In the genomic region with DNA sequence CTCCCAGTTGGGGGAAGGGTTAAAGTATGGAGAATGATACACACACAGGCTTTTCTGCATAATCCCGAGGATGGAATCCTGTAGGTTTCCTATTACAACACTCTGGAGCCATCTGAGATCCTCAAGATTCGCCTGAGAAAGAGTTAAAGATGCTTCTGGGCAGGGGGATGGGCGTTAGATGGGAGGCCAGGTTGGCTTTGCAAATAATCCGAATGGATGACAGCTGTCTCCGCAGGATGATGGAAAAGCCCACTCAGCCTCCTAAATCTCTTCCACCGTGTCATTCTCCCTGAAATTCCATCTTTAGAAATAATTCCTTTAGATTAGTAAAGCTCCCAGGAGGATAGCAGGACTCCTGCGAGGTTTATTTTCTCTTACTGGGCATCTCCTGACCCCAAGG, we compare ENCODE assay signal across 9 mouse cellular contexts. TPM values are rescaled to one million over a fixed set of nuclear protein-coding genes. Genes with fewer than 3 reads are reported as not detected.
A peak's percentile ranks its signal among the peaks of the same experiment; 100 is the strongest.
DNase-seq lines count a peak whose midpoint lies in the region; ATAC-seq and TF ChIP-seq lines count a peak whose summit lies in the region.
"Had no signal": no experiment of that assay in that cellular context is flagged by ENCODE, and none has a peak within 500 bp of the region (broad histone marks: within the 10 kb centered on the region; RNA-seq: fewer than 3 reads in every experiment).

No protein-coding gene starts in this region.

- H3K4me1 ChIP-seq in heart, embryonic 10.5 days, result peaks cover 20% of the 10 kb centered on the region
- H3K4me1 ChIP-seq in bone marrow, adult 2 months (ENCODE audit: control insufficient read depth, insufficient read depth, low read length), result peaks cover 2% of the 10 kb centered on the region; the same call in 1 of the 2 replicates
- H3K4me1 ChIP-seq in hindbrain, embryonic 12.5 days, result peaks cover 14% of the 10 kb centered on the region
- H3K4me1 ChIP-seq in midbrain, embryonic 13.5 days (replicated peaks), result peaks cover 20% of the 10 kb centered on the region

- H3K27ac ChIP-seq in heart, embryonic 10.5 days, result peak overlapping the region; percentile 93; the same call in 1 of the 2 replicates
- peak overlapping the region; percentile 1; the same call in 1 of the 2 replicates for H3K27ac ChIP-seq in bone marrow, adult 2 months (ENCODE audit: control insufficient read depth, insufficient read depth, low read depth, low read length, poor library complexity)
- H3K27ac ChIP-seq in hindbrain, embryonic 12.5 days, result no peak overlapping the region
- H3K27ac ChIP-seq in midbrain, embryonic 13.5 days, result no peak overlapping the region

- no peak for TF ChIP-seq CTCF in bone marrow, adult 2 months (IDR thresholded peaks at IDR 0.05; ENCODE audit: control insufficient read depth, insufficient read depth, low read length)

- peak overlapping the region; percentile 77 for H3K4me3 ChIP-seq in heart, embryonic 10.5 days
- H3K4me3 ChIP-seq in bone marrow, adult 2 months (replicated peaks; ENCODE audit: control insufficient read depth, low read depth, low read length), result peak overlapping the region; percentile 61
- H3K4me3 ChIP-seq in hindbrain, embryonic 12.5 days, result peak overlapping the region; percentile 63
- peak overlapping the region; percentile 74 for H3K4me3 ChIP-seq in midbrain, embryonic 13.5 days (replicated peaks)

- WGBS in heart, embryonic 10.5 days, result 9% methylated on average over 7 of the region's 7 CpGs
- 46% methylated on average over 7 of the region's 7 CpGs for WGBS in bone marrow, adult 2 months
- WGBS in hindbrain, embryonic 12.5 days, result 11% methylated on average over 7 of the region's 7 CpGs
- WGBS in midbrain, embryonic 13.5 days, result 2% methylated on average over 7 of the region's 7 CpGs

- no peaks in the 10 kb centered on the region for H3K36me3 ChIP-seq in heart, embryonic 10.5 days
- H3K36me3 ChIP-seq in hindbrain, embryonic 12.5 days, result no peaks in the 10 kb centered on the region
- H3K36me3 ChIP-seq in midbrain, embryonic 13.5 days, result no peaks in the 10 kb centered on the region

- no peaks in the 10 kb centered on the region for H3K9me3 ChIP-seq in heart, embryonic 10.5 days
- no peaks in the 10 kb centered on the region for H3K9me3 ChIP-seq in hindbrain, embryonic 12.5 days (replicated peaks)
- H3K9me3 ChIP-seq in midbrain, embryonic 13.5 days, result no peaks in the 10 kb centered on the region

- no peak for ATAC-seq in hindbrain, embryonic 12.5 days (ENCODE audit: low FRiP score)
- no peak for ATAC-seq in midbrain, embryonic 13.5 days

- intact Hi-C loops in left cerebral cortex, postnatal 10 days (cut with DNase I), result no loop called here

- DNase-seq in heart, embryonic 10.5 days (ENCODE audit: low spot score), result peak; percentile 54
- DNase-seq in heart, postnatal 4 days, result no peak
- no peak for DNase-seq in left cerebral cortex, postnatal 10 days (ENCODE audit: extremely low spot score in 1 of 2, low spot score in 2 of 2)
- no peak for DNase-seq in layer of hippocampus, postnatal 36 days
- DNase-seq in lung, postnatal 14 days, result no peak

- H3K4me2 ChIP-seq in hindbrain, embryonic 12.5 days (replicated peaks), result peak overlapping the region; percentile 97
- peak overlapping the region; percentile 98 for H3K4me2 ChIP-seq in midbrain, embryonic 13.5 days (replicated peaks)

- no peaks in the 10 kb centered on the region; the same call in 1 of the 2 replicates for H3K27me3 ChIP-seq in heart, embryonic 10.5 days (ENCODE audit: insufficient read depth, poor library complexity, severe bottlenecking)
- peaks cover 6% of the 10 kb centered on the region; the same call in 1 of the 2 replicates for H3K27me3 ChIP-seq in hindbrain, embryonic 12.5 days
- no peaks in the 10 kb centered on the region; the same call in 1 of the 2 replicates for H3K27me3 ChIP-seq in midbrain, embryonic 13.5 days

- no peak overlapping the region; the same call in 1 of the 2 replicates for H3K9ac ChIP-seq in hindbrain, embryonic 12.5 days
- peak overlapping the region; percentile 76; the same call in 1 of the 2 replicates for H3K9ac ChIP-seq in midbrain, embryonic 13.5 days (replicated peaks)

- TF ChIP-seq POLR2A in bone marrow, adult 2 months (IDR thresholded peaks at IDR 0.05; ENCODE audit: borderline replicate concordance, control insufficient read depth, low read depth, low read length), result no peak

RNA-seq across cellular contexts. Expression of gene Stom, which starts 1.2 kb away (rescaled TPM):
- polyA plus RNA-seq in heart, embryonic 10.5 days (2016; fragmentation: Nextera tagmentation; extraction: Ambion mirVana), result 32.9 and 34.0 TPM in 2 replicates
- 10 to 100 TPM; 48.1 to 52.2 TPM for total RNA-seq in heart, postnatal 4 days (2021)
- polyA plus RNA-seq in bone marrow, adult 2 months (2011; ENCODE audit: insufficient read depth, insufficient read length, low replicate concordance, missing spikeins), result 152 and 203 TPM in 2 replicates
- polyA plus RNA-seq in hindbrain, embryonic 12.5 days (2016; fragmentation: Nextera tagmentation; extraction: Ambion mirVana), result 16.6 and 17.0 TPM in 2 replicates
- polyA plus RNA-seq in midbrain, embryonic 13.5 days (2015; fragmentation: Nextera tagmentation; extraction: Ambion mirVana), result 9.4 and 9.7 TPM in 2 replicates
- total RNA-seq in left cerebral cortex, postnatal 10 days (2021), result 1 to 10 TPM; 6.5 to 7.5 TPM
- total RNA-seq in layer of hippocampus, postnatal 36 days (2021), result 1 to 10 TPM; 8.6 to 8.7 TPM

RNA-seq across cellular contexts. Expression of gene 4930568D16Rik, which starts 31.9 kb away (rescaled TPM):
- polyA plus RNA-seq in heart, embryonic 10.5 days (2016; fragmentation: Nextera tagmentation; extraction: Ambion mirVana), result not detected in 2 replicates
- total RNA-seq in heart, postnatal 4 days (2021), result not detected
- polyA plus RNA-seq in bone marrow, adult 2 months (2011; ENCODE audit: insufficient read depth, insufficient read length, low replicate concordance, missing spikeins), result not detected in 2 replicates
- polyA plus RNA-seq in hindbrain, embryonic 12.5 days (2016; fragmentation: Nextera tagmentation; extraction: Ambion mirVana), result not detected in 2 replicates
- not detected in 2 replicates for polyA plus RNA-seq in midbrain, embryonic 13.5 days (2015; fragmentation: Nextera tagmentation; extraction: Ambion mirVana)
- not detected for total RNA-seq in left cerebral cortex, postnatal 10 days (2021)
- total RNA-seq in layer of hippocampus, postnatal 36 days (2021), result not detected
- total RNA-seq: CH12.LX had no signal

Comparison
In these comparisons a context has a peak if more than half of its experiments do, and no peak if none do; other contexts are left out.
1. H3K27ac ChIP-seq: peak in heart, embryonic 10.5 days (single experiment) and bone marrow, adult 2 months (single experiment); none in hindbrain, embryonic 12.5 days (single experiment) and midbrain, embryonic 13.5 days (single experiment).
2. Peak in every context shown above with its lines, with median percentiles within 50 percentile points of each other: H3K4me3 ChIP-seq.